Mouse (Mus musculus) G1E (cell line): ENCODE measurements at regions not wholly inside any gene's neighbourhood (a gene's known extent, or its start where the extent isn't known, plus 50 kb on each side); places are given as distances from the start of the nearest gene placed in this dataset.

Source experiments
- CTCF ChIP-seq: IDR thresholded peaks from 2 replicates; pipeline ENCODE4 v1.5.1; 2012; ENCODE audit warnings: low read depth, low read length, inconsistent platforms, mixed read lengths
- GATA1 ChIP-seq: IDR thresholded peaks from 2 replicates; pipeline ENCODE4 v1.6.1; 2012; ENCODE audit warnings: borderline replicate concordance, low read length, inconsistent platforms, mixed read lengths
- GATA2 ChIP-seq: IDR thresholded peaks from 2 replicates; pipeline ENCODE4 v1.6.1; 2012; ENCODE audit warnings: low read depth, low read length, inconsistent platforms, borderline replicate concordance
- POLR2AphosphoS5 ChIP-seq: IDR thresholded peaks from 2 replicates; pipeline ENCODE4 v1.6.1; 2012; ENCODE audit warnings: low read depth, low read length, inconsistent platforms; ENCODE audit not compliant: insufficient replicate concordance
- TAL1 ChIP-seq: conservative IDR thresholded peaks from 2 replicates; pipeline ENCODE4 v1.6.1; 2012; ENCODE audit warnings: low read depth, low read length, inconsistent platforms, mixed read lengths

DNA sequence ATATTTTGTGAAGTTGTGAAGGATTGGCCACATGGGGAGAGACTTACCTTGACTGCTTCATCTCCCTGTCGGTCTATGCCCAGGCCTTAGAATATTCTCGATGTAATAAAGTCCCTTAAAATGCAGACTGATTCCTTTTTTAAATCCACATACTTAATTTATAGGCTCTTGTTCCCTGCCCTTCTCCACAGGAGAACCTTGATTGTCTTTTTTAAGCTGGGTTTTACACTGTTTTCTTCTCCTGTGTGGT is 77.8 kb upstream of the Cpsf6 start:
- TF ChIP-seq CTCF (no peak), TAL1 (no peak), GATA1 (no peak), GATA2 (no peak), POLR2AphosphoS5 (no peak)
